Mouse (Mus musculus) right cerebral cortex, postnatal 36 days (tissue): ENCODE measurements around the gene Dtx3.
"Not testable (repeated sequence)": the region's sequence is repeated elsewhere in the genome, so short reads cannot be mapped to it uniquely, and the experiment has no call there.

ENCODE experiments used
- DNase-seq, 2 experiments: peaks; one replicate each; pipeline ENCODE4 v3.0.0; 2022; ENCODE audit warnings: low spot score in 2 of 2, mixed read lengths in 1 of 2

The Dtx3 gene

GRCm38 (mm10) chr10:127166404-127166715 lies 29.2 kb downstream of the Dtx3 start:
- DNase-seq: no peak

GRCm38 (mm10) chr10:127165654-127166403 lies 29.7 kb downstream of the Dtx3 start:
- no peak for DNase-seq

GRCm38 (mm10) chr10:127165354-127165653 lies 30.2 kb downstream of the Dtx3 start:
- no peak for DNase-seq

- peak; percentile 56 to 70 for DNase-seq
Measured at GRCm38 (mm10) chr10:127164631-127165353, 30.7 kb downstream of the Dtx3 start, which contains the start of gene B4galnt1. B4galnt1 (plus strand) TSS chr10:127165225.

- DNase-seq: no peak
Measured at GRCm38 (mm10) chr10:127164190-127164589, 31.3 kb downstream of the Dtx3 start.

GRCm38 (mm10) chr10:127162771-127163261 lies 32.7 kb downstream of the Dtx3 start:
- not testable (repeated sequence) for DNase-seq

GRCm38 (mm10) chr10:127160728-127161127 lies 34.8 kb downstream of the Dtx3 start:
- DNase-seq: no peak

- DNase-seq: no peak
Measured at GRCm38 (mm10) chr10:127160081-127160480, 35.4 kb downstream of the Dtx3 start.

GRCm38 (mm10) chr10:127158471-127158870 lies 37.1 kb downstream of the Dtx3 start:
- no peak for DNase-seq

- DNase-seq: no peak
Measured at GRCm38 (mm10) chr10:127156511-127156910, 39.0 kb downstream of the Dtx3 start.

- no peak for DNase-seq
Measured at GRCm38 (mm10) chr10:127156089-127156488, 39.4 kb downstream of the Dtx3 start.

GRCm38 (mm10) chr10:127154652-127155051 lies 40.9 kb downstream of the Dtx3 start:
- no peak for DNase-seq

- DNase-seq: no peak
Measured at GRCm38 (mm10) chr10:127154241-127154640, 41.3 kb downstream of the Dtx3 start.

GRCm38 (mm10) chr10:127153323-127153722 lies 42.2 kb downstream of the Dtx3 start:
- no peak for DNase-seq

GRCm38 (mm10) chr10:127152556-127152955 lies 43.0 kb downstream of the Dtx3 start:
- not testable (repeated sequence) for DNase-seq

GRCm38 (mm10) chr10:127151233-127151632 lies 44.3 kb downstream of the Dtx3 start:
- DNase-seq: not testable (repeated sequence)

GRCm38 (mm10) chr10:127150471-127150872 lies 45.1 kb downstream of the Dtx3 start:
- no peak for DNase-seq

- DNase-seq: no peak
Measured at GRCm38 (mm10) chr10:127147135-127147534, 48.4 kb downstream of the Dtx3 start.

GRCm38 (mm10) chr10:127145303-127145702 lies 50.2 kb downstream of the Dtx3 start:
- DNase-seq: no peak

GRCm38 (mm10) chr10:127144536-127144935 lies 51.0 kb downstream of the Dtx3 start:
- no peak for DNase-seq

- no peak for DNase-seq
Measured at GRCm38 (mm10) chr10:127143228-127143627, 52.3 kb downstream of the Dtx3 start.

- no peak for DNase-seq
Measured at GRCm38 (mm10) chr10:127141500-127141899, 54.0 kb downstream of the Dtx3 start.

- DNase-seq: no peak
Measured at GRCm38 (mm10) chr10:127140971-127141370, 54.6 kb downstream of the Dtx3 start.
